Mouse (Mus musculus) bone marrow macrophage, adult 2 months (primary cell): ENCODE results near the gene Rhob.

Source experiments
- CTCF ChIP-seq: IDR thresholded peaks from 2 replicates; pipeline ENCODE4 v1.5.1; 2012; ENCODE audit warnings: low read depth, mild to moderate bottlenecking, low read length, moderate library complexity
- POLR2A ChIP-seq: IDR thresholded peaks from 2 replicates; pipeline ENCODE4 v1.6.1; 2012; ENCODE audit warnings: mild to moderate bottlenecking, low read depth, low read length, borderline replicate concordance

DNA sequence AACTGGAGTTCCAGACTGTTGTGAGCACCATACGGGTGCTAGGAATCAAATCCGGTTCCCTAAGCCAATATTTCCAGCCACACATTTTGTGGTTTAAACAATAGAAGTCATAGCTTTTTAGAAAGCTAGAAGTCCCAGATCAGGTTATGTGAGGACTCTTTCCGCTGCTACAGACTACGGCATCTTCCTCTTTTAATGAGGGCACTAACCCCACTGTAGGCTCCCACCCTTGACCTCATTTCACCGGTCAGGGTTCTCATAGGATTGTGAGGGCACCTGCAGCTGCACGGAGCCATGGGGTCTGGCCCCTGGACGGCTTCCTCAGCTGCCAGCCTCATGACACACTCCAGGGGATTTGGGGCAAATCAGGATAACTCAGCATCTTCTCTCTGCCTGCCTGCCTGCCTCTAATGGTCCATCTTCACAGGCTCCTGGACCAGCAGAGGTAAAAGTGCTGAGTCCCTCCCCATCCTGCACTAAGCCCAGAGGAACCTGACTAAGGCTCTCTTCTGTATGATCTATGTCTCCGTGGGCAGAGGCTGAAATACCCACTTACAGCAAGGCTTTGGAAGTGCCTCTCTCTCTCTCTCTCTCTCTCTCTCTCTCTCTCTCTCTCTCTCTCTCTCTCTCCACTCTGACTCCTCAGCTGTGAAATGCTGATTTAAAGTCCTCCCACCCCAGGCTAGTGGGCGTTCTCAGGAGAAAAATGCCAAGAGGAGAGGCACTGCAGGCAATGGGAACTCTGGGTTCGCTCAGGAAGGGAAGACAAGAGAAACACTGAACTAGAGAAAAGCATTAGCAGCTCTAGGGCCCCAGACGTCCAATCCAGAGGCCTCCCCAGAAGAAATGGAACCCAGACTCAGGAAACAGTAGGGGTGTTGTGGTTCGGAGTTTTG lies 32.5 kb downstream of the Rhob start:
- TF ChIP-seq POLR2A: no peak
- TF ChIP-seq CTCF: no peak
